Mouse (Mus musculus) hindbrain, embryonic 15.5 days (tissue): ENCODE data around the gene Vmn2r89. TPM values are rescaled to one million over a fixed set of nuclear protein-coding genes. Genes with fewer than 3 reads are reported as not detected.

Source experiments
- ATAC-seq: fragments of 200-750 bp; cut with Nextera tagmentation; 2 replicates; pipeline ENCODE4 v1.8.0; 2017; ENCODE audit warnings: low read depth, moderate number of reproducible peaks, moderate TSS enrichment; ENCODE audit not compliant: low FRiP score
- H3K27ac ChIP-seq: fragments of 300-500 bp; sonication (generic); replicated peaks from 2 replicates; pipeline ENCODE4 v1.5.1; 2015; ENCODE audit warnings: mild to moderate bottlenecking, inconsistent platforms
- H3K27me3 ChIP-seq: fragments of 300-500 bp; sonication (generic); 2 replicates; pipeline ENCODE4 v1.6.1; 2015; ENCODE audit warnings: control low read depth, inconsistent platforms
- H3K36me3 ChIP-seq: fragments of 300-500 bp; sonication (generic); 2 replicates; pipeline ENCODE4 v1.6.1; 2015; ENCODE audit warnings: control low read depth, inconsistent platforms
- H3K4me1 ChIP-seq: fragments of 300-500 bp; sonication (generic); replicated peaks from 2 replicates; pipeline ENCODE4 v1.6.1; 2015; ENCODE audit warnings: control low read depth, inconsistent platforms
- H3K4me2 ChIP-seq: fragments of 300-500 bp; sonication (generic); 2 replicates; pipeline ENCODE4 v1.6.1; 2015; ENCODE audit warnings: moderate library complexity, mild to moderate bottlenecking, inconsistent platforms
- H3K4me3 ChIP-seq: fragments of 300-500 bp; sonication (generic); 2 replicates; pipeline ENCODE4 v1.5.1; 2015; ENCODE audit warnings: mild to moderate bottlenecking, inconsistent platforms
- H3K9ac ChIP-seq: fragments of 300-500 bp; sonication (generic); 2 replicates; pipeline ENCODE4 v1.6.1; 2015; ENCODE audit warnings: inconsistent platforms
- H3K9me3 ChIP-seq: fragments of 300-500 bp; sonication (generic); 2 replicates; pipeline ENCODE4 v1.6.1; 2016; ENCODE audit warnings: control low read depth, inconsistent platforms
- WGBS: fragments of 180-500 bp; shearing (Covaris S2); methylation state at CpG from one replicate; pipeline ENCODE4 v1.1.7; 2015; 5-methylcytosine and 5-hydroxymethylcytosine counted together
- polyA plus RNA-seq: library from polyadenylated mRNA; unstranded; fragments of >200 nt; fragmentation: Nextera tagmentation; extraction: Ambion mirVana; gene quantifications from 2 replicates; pipeline ENCODE4 v1.2.1, GENCODE M21; 2015

The Vmn2r89 gene
- polyA plus RNA-seq, 1 experiment from 2014 or later, result not detected

DNA sequence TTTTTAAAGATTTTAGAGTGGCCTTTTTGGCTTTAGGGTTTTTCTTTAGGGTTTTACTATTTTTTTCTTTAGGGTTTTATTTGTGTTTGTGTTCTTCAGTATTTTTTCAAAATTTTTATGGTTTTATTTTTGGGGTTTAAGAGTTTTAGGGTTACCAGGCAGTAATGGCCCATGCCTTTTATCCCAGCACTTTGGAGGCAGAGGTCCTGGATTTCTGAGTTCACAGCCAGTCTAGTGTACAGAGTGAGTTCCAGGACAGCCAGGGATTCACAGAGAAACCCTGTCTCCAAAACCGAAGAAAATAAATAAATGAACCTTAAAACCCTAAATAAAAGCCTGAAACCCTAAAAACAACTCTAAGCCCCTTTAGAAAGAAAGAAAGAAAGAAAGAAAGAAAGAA lies 34.5 kb downstream of the Vmn2r89 start:
- no peaks in the 10 kb centered on the region for H3K36me3 ChIP-seq
- no peak overlapping the region for H3K9ac ChIP-seq
- no peaks in the 10 kb centered on the region for H3K4me1 ChIP-seq
- no peak for ATAC-seq
- no peak overlapping the region for H3K4me3 ChIP-seq
- H3K27me3 ChIP-seq, result no peaks in the 10 kb centered on the region
- no peak overlapping the region for H3K4me2 ChIP-seq
- H3K27ac ChIP-seq, result no peak overlapping the region
- WGBS, result 85% methylated on average over 1 of the region's 1 CpGs
- H3K9me3 ChIP-seq, result no peaks in the 10 kb centered on the region

GRCm38 (mm10) chr14:51495781-51496180 lies 44.1 kb downstream of the Vmn2r89 start:
- Histone ChIP-seq H3K27me3 (no peaks in the 10 kb centered on the region), H3K9ac (no peak overlapping the region), H3K4me2 (no peak overlapping the region), H3K27ac (no peak overlapping the region), H3K4me3 (no peak overlapping the region), H3K36me3 (no peaks in the 10 kb centered on the region), H3K4me1 (no peaks in the 10 kb centered on the region), H3K9me3 (no peaks in the 10 kb centered on the region)
- WGBS, result 93% methylated on average over 2 of the region's 2 CpGs
- ATAC-seq, result no peak

DNA sequence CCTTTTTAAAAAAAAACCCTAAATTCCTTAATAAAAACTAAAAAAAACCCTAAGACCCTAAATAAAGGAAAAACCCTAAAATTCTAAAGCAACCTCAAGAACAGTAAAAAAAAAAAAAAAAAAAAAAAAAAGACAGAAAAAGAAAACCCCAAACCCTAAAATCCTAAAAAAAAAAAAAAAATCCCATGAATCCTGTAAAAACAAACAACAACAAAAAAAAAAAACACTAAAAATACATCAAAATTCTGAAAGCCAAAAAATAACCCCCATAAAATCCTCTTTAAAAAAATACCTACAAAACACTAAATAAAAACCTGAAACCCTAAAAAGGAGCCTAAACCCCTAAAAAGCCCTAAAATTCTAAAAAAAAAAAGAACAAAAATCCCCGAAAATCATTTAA lies 45.3 kb downstream of the Vmn2r89 start:
- 98% methylated on average over 1 of the region's 1 CpGs for WGBS
- H3K4me2 ChIP-seq, result no peak overlapping the region
- H3K9ac ChIP-seq, result no peak overlapping the region

DNA sequence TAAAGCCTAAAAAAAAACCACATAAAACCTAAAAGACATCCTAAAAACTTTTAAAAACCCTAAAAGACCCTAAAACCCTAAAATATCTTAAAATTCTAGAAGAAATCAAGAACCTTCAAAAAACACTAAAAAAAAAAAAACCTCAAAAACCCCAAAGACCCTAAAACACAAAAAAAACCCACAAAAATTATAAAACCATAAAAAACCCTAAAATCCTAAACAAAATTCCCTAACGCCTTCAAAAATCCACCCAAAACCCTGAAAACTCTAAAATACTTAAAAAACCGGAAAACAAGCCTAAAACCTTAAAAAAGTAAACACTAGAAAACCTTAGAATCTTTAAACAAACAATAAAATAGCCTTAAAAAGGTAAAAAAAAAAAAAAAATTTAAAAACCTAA lies 46.3 kb downstream of the Vmn2r89 start:
- no peak for ATAC-seq
- Histone ChIP-seq H3K9me3 (no peaks in the 10 kb centered on the region), H3K27ac (no peak overlapping the region), H3K9ac (no peak overlapping the region), H3K4me3 (no peak overlapping the region), H3K36me3 (no peaks in the 10 kb centered on the region), H3K4me2 (no peak overlapping the region), H3K4me1 (no peaks in the 10 kb centered on the region), H3K27me3 (no peaks in the 10 kb centered on the region)
- 94% methylated on average over 2 of the region's 2 CpGs for WGBS

More for the DNA sequence above, 45.3 kb downstream of the Vmn2r89 start:
- Histone ChIP-seq H3K27me3 (no peaks in the 10 kb centered on the region), H3K4me3 (no peak overlapping the region), H3K36me3 (no peaks in the 10 kb centered on the region), H3K27ac (no peak overlapping the region), H3K4me1 (no peaks in the 10 kb centered on the region), H3K9me3 (no peaks in the 10 kb centered on the region)
- ATAC-seq, result no peak

GRCm38 (mm10) chr14:51499707-51500275 lies 48.1 kb downstream of the Vmn2r89 start:
- 94% methylated on average over 2 of the region's 2 CpGs for WGBS

GRCm38 (mm10) chr14:51500461-51500860 lies 48.8 kb downstream of the Vmn2r89 start:
- no peak overlapping the region for H3K4me3 ChIP-seq
- no peaks in the 10 kb centered on the region for H3K9me3 ChIP-seq
- 91% methylated on average over 4 of the region's 4 CpGs for WGBS
- H3K27me3 ChIP-seq, result no peaks in the 10 kb centered on the region
- no peaks in the 10 kb centered on the region for H3K36me3 ChIP-seq
- H3K4me1 ChIP-seq, result no peaks in the 10 kb centered on the region
- no peak for ATAC-seq
- H3K9ac ChIP-seq, result no peak overlapping the region
- no peak overlapping the region for H3K27ac ChIP-seq
- H3K4me2 ChIP-seq, result no peak overlapping the region

More at GRCm38 (mm10) chr14:51499707-51500275, 48.1 kb downstream of the Vmn2r89 start:
- H3K4me2 ChIP-seq, result no peak overlapping the region
- no peak for ATAC-seq
- H3K27me3 ChIP-seq, result no peaks in the 10 kb centered on the region
- no peaks in the 10 kb centered on the region for H3K4me1 ChIP-seq
- H3K9ac ChIP-seq, result no peak overlapping the region
- no peaks in the 10 kb centered on the region for H3K36me3 ChIP-seq
- no peak overlapping the region for H3K27ac ChIP-seq
- no peak overlapping the region for H3K4me3 ChIP-seq
- H3K9me3 ChIP-seq, result no peaks in the 10 kb centered on the region

DNA sequence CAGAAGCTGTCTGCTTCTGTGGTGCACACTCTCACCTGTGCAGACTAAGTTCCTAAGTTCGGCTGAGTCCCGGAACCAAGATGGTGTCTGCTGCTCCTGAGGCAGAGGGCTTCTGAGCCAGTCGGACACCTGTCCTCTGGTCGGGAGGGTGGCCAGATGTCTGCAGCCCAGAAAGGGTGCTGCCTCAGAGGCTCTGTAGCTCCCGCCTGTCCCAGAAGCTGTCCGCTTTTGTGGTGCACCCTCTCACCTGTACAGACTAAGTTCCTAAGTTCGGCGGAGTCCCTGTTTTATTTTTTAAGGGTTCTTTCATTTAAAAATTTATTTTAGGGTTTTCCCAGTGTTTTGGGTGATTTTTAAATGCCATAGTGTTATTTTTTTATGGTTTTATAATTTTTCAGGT lies 55.8 kb downstream of the Vmn2r89 start:
- 96% methylated on average over 8 of the region's 8 CpGs for WGBS

More for the DNA sequence above, 55.8 kb downstream of the Vmn2r89 start:
- H3K9ac ChIP-seq, result no peak overlapping the region
- no peaks in the 10 kb centered on the region for H3K4me1 ChIP-seq
- no peaks in the 10 kb centered on the region for H3K9me3 ChIP-seq
- no peaks in the 10 kb centered on the region for H3K27me3 ChIP-seq
- no peak overlapping the region for H3K27ac ChIP-seq
- no peak overlapping the region for H3K4me3 ChIP-seq
- H3K36me3 ChIP-seq, result no peaks in the 10 kb centered on the region
- ATAC-seq, result no peak
- no peak overlapping the region for H3K4me2 ChIP-seq

Other genes starting within 250 kb of the Vmn2r89 start
- gene Ear14, start 248.5 kb upstream of the Vmn2r89 start, polyA plus RNA-seq, result not detected in 2 replicates
- gene Rnase2a, start 195.7 kb upstream of the Vmn2r89 start, polyA plus RNA-seq, result not detected in 2 replicates
- gene Gm7247, start 90.1 kb upstream of the Vmn2r89 start, polyA plus RNA-seq, result not detected in 2 replicates
- gene Vmn2r88, start 41.0 kb upstream of the Vmn2r89 start, polyA plus RNA-seq, result not detected in 2 replicates
- gene Gm5622, start 100.9 kb downstream of the Vmn2r89 start, polyA plus RNA-seq, result not detected in 2 replicates
- not detected in 2 replicates for gene Gm17175, start 122.2 kb downstream of the Vmn2r89 start, polyA plus RNA-seq
- gene Gm17174, start 140.3 kb downstream of the Vmn2r89 start, polyA plus RNA-seq, result not detected in 2 replicates
- not detected in 2 replicates for gene Gm17078, start 159.5 kb downstream of the Vmn2r89 start, polyA plus RNA-seq
- gene Gm4181, start 183.8 kb downstream of the Vmn2r89 start, polyA plus RNA-seq, result not detected in 2 replicates
- not detected in 2 replicates for gene Gm17079, start 243.6 kb downstream of the Vmn2r89 start, polyA plus RNA-seq